9 mouse cellular contexts compared by ENCODE assay signal in the genomic region with DNA sequence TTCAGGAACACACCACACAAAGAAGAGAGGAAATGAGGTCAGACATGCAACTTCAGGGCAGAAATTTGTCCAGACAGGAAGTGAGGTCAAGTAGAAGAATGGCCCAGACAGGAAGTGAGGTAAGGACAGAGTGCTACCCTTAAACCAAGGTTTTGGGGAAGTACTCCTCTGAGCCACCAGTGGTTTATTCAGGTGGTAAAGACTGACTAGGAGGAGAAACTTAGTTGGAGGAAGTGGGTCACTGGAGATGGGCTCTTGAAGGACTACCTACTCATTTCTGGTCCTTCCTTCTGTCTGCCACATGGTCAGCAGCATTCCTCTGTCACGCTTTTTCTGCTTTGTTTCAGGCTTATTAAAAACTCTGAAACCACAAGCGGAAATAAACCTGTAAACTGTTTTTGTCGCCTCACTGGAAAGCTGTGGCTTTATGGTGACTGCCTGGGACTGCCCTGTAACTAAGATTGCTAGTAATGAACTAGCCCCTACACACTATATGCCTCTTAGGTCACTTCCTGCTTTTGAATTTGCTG. TPM values are rescaled to one million over a fixed set of nuclear protein-coding genes. Genes with fewer than 3 reads are reported as not detected.
DNase-seq lines count a peak whose midpoint lies in the region; ATAC-seq and TF ChIP-seq lines count a peak whose summit lies in the region.
"Had no signal": no experiment of that assay in that cellular context is flagged by ENCODE, and none has a peak within 500 bp of the region (broad histone marks: within the 10 kb centered on the region; RNA-seq: fewer than 3 reads in every experiment).

No protein-coding gene starts in this region.

- no peak for TF ChIP-seq EP300 in liver, postnatal 0 days (IDR thresholded peaks at IDR 0.05; ENCODE audit: low read depth)

- H3K4me1 ChIP-seq in heart, embryonic 12.5 days (replicated peaks), result peaks cover 88% of the 10 kb centered on the region
- peaks cover 78% of the 10 kb centered on the region for H3K4me1 ChIP-seq in embryonic facial prominence, embryonic 10.5 days
- H3K4me1 ChIP-seq in liver, postnatal 0 days (ENCODE audit: insufficient read depth), result peaks cover 55% of the 10 kb centered on the region

- ATAC-seq in heart, embryonic 12.5 days (ENCODE audit: insufficient number of reproducible peaks, low FRiP score), result no peak
- ATAC-seq in liver, postnatal 0 days, result peak; percentile 55

- 0 out of 2 replicates have a peak overlapping the region, but pooled peaks have one; percentile 12 for H3K27ac ChIP-seq in heart, embryonic 12.5 days (ENCODE audit: poor library complexity, severe bottlenecking)
- peak overlapping the region; percentile 32; the same call in 1 of the 2 replicates for H3K27ac ChIP-seq in embryonic facial prominence, embryonic 10.5 days (replicated peaks)
- H3K27ac ChIP-seq in liver, postnatal 0 days (ENCODE audit: low read depth), result peak overlapping the region; percentile 75

- intact Hi-C loops in heart, postnatal 25 days (cut with DNase I), result no loop called here

- H3K9ac ChIP-seq in heart, embryonic 12.5 days, result no peak overlapping the region
- H3K9ac ChIP-seq in liver, postnatal 0 days (replicated peaks), result no peak overlapping the region

- 76% methylated on average over 3 of the region's 3 CpGs for WGBS in heart, embryonic 12.5 days
- WGBS in embryonic facial prominence, embryonic 10.5 days, result 86% methylated on average over 3 of the region's 3 CpGs
- 37% methylated on average over 3 of the region's 3 CpGs for WGBS in liver, postnatal 0 days (ENCODE audit: insufficient replicate concordance)

- H3K27me3 ChIP-seq in heart, embryonic 12.5 days (replicated peaks), result no peaks in the 10 kb centered on the region
- H3K27me3 ChIP-seq in embryonic facial prominence, embryonic 10.5 days (replicated peaks; ENCODE audit: low read depth, poor library complexity, severe bottlenecking), result no peaks in the 10 kb centered on the region
- no peaks in the 10 kb centered on the region for H3K27me3 ChIP-seq in liver, postnatal 0 days (ENCODE audit: insufficient read depth, low read length)

- DNase-seq in heart, postnatal 25 days (ENCODE audit: low spot score), result no peak
- peak; percentile 82 for DNase-seq in A20 (ENCODE audit: low read depth, low spot score)
- DNase-seq in embryonic facial prominence, embryonic 10.5 days (ENCODE audit: low spot score), result no peak
- no peak for DNase-seq in liver, postnatal 0 days
- DNase-seq in gastrocnemius, adult 8-10 months (ENCODE audit: low spot score in 2 of 2), result no peak
- DNase-seq in cerebellum, postnatal 36 days, result no peak
- no peak for DNase-seq in frontal cortex, postnatal 36 days (ENCODE audit: low spot score in 2 of 2)
- DNase-seq: kidney, postnatal 36 days had no signal

- TF ChIP-seq CTCF in liver, postnatal 0 days (IDR thresholded peaks at IDR 0.05; ENCODE audit: low read depth), result no peak

- H3K9me3 ChIP-seq in heart, embryonic 12.5 days (replicated peaks), result no peaks in the 10 kb centered on the region
- no peaks in the 10 kb centered on the region for H3K9me3 ChIP-seq in embryonic facial prominence, embryonic 10.5 days
- H3K9me3 ChIP-seq in liver, postnatal 0 days (ENCODE audit: low read length), result no peaks in the 10 kb centered on the region

- H3K4me3 ChIP-seq in heart, embryonic 12.5 days, result no peak overlapping the region
- peak overlapping the region; percentile 24; the same call in 1 of the 2 replicates for H3K4me3 ChIP-seq in embryonic facial prominence, embryonic 10.5 days
- H3K4me3 ChIP-seq in liver, postnatal 0 days (ENCODE audit: low read depth, low read length), result no peak overlapping the region

- no peaks in the 10 kb centered on the region for H3K36me3 ChIP-seq in heart, embryonic 12.5 days
- H3K36me3 ChIP-seq in embryonic facial prominence, embryonic 10.5 days (replicated peaks), result peaks cover 10% of the 10 kb centered on the region
- H3K36me3 ChIP-seq in liver, postnatal 0 days (replicated peaks; ENCODE audit: insufficient read depth, low read length), result no peaks in the 10 kb centered on the region

- no peak overlapping the region for H3K4me2 ChIP-seq in heart, embryonic 12.5 days
- H3K4me2 ChIP-seq in liver, postnatal 0 days (ENCODE audit: low read depth, low read length), result no peak overlapping the region

RNA-seq across cellular contexts. Expression of a gene that starts 21.5 kb away (rescaled TPM):
- 11.9 and 14.0 TPM in 2 replicates for polyA plus RNA-seq in heart, embryonic 12.5 days (2016; fragmentation: Nextera tagmentation; extraction: Ambion mirVana)
- total RNA-seq in heart, postnatal 25 days (2021), result 10 to 100 TPM; 55.0 to 63.9 TPM
- 8.5 and 10.7 TPM in 2 replicates for polyA plus RNA-seq in embryonic facial prominence, embryonic 10.5 days (2016; fragmentation: Nextera tagmentation; extraction: Ambion mirVana)
- polyA plus RNA-seq in liver, postnatal 0 days (2015; fragmentation: Nextera tagmentation; extraction: Ambion mirVana), result 3.5 and 3.7 TPM in 2 replicates
- 10 to 100 TPM; 25.8 to 29.6 (median 28.3) TPM for total RNA-seq in gastrocnemius, adult 8-10 months (2022)

RNA-seq across cellular contexts. Expression of a gene that starts 48.7 kb away (rescaled TPM):
- polyA plus RNA-seq in heart, embryonic 12.5 days (2016; fragmentation: Nextera tagmentation; extraction: Ambion mirVana), result 61.0 and 65.1 TPM in 2 replicates
- 10 to 100 TPM; 13.5 to 15.5 TPM for total RNA-seq in heart, postnatal 25 days (2021)
- polyA plus RNA-seq in embryonic facial prominence, embryonic 10.5 days (2016; fragmentation: Nextera tagmentation; extraction: Ambion mirVana), result 99.6 and 100 TPM in 2 replicates
- polyA plus RNA-seq in liver, postnatal 0 days (2015; fragmentation: Nextera tagmentation; extraction: Ambion mirVana), result 23.1 and 24.7 TPM in 2 replicates
- total RNA-seq in gastrocnemius, adult 8-10 months (2022), result 1 to 10 TPM; 3.6 to 6.8 (median 5.0) TPM

Comparison
In these comparisons a context has a peak if more than half of its experiments do, and no peak if none do; other contexts are left out.
1. H3K27ac ChIP-seq: peak in every context shown above with its lines; median percentile 75 in liver, postnatal 0 days; 32 in embryonic facial prominence, embryonic 10.5 days; 12 in heart, embryonic 12.5 days.